Mouse (Mus musculus) adrenal gland, adult 8-10 months (tissue): ENCODE data around the gene Abcb5. TPM values are rescaled to one million over a fixed set of nuclear protein-coding genes. Genes with fewer than 3 reads are reported as not detected.

ENCODE experiments used
- DNase-seq: peaks from one replicate; pipeline ENCODE4 v3.0.0; 2022
- total RNA-seq, 4 experiments: library from RNA; stranded (reverse); gene quantifications; 2 replicates each; pipeline ENCODE4 v1.2.4; 2022

Abcb5 gene
- total RNA-seq, 4 experiments from 2014 or later: not detected

GRCm38 (mm10) chr12:118847861-118848495 is 118.2 kb downstream of the Abcb5 start:
- DNase-seq: no peak

- no peak for DNase-seq
Observed at GRCm38 (mm10) chr12:118847381-118847780, 118.8 kb downstream of the Abcb5 start.

- DNase-seq: no peak
Observed at GRCm38 (mm10) chr12:118846649-118847321, 119.4 kb downstream of the Abcb5 start.

GRCm38 (mm10) chr12:118846221-118846620 is 120.0 kb downstream of the Abcb5 start, which contains the start of gene Sp8:
Sp8 (plus strand) TSS chr12:118846329.
- DNase-seq: no peak

GRCm38 (mm10) chr12:118845351-118845750 is 120.9 kb downstream of the Abcb5 start:
- DNase-seq: no peak

GRCm38 (mm10) chr12:118844841-118845240 is 121.4 kb downstream of the Abcb5 start:
- DNase-seq: no peak

- no peak for DNase-seq
Observed at GRCm38 (mm10) chr12:118844111-118844510, 122.1 kb downstream of the Abcb5 start.

- no peak for DNase-seq
Observed at GRCm38 (mm10) chr12:118842671-118843411, 123.4 kb downstream of the Abcb5 start.

- DNase-seq: no peak
Observed at GRCm38 (mm10) chr12:118841971-118842550, 124.2 kb downstream of the Abcb5 start.

- no peak for DNase-seq
Observed at GRCm38 (mm10) chr12:118841381-118841922, 124.8 kb downstream of the Abcb5 start.

GRCm38 (mm10) chr12:118840861-118841260 is 125.4 kb downstream of the Abcb5 start:
- DNase-seq: no peak

GRCm38 (mm10) chr12:118840301-118840700 is 125.9 kb downstream of the Abcb5 start:
- no peak for DNase-seq

- no peak for DNase-seq
Observed at GRCm38 (mm10) chr12:118839398-118839797, 126.8 kb downstream of the Abcb5 start.

- DNase-seq: no peak
Observed at GRCm38 (mm10) chr12:118838260-118838659, 128.0 kb downstream of the Abcb5 start.

GRCm38 (mm10) chr12:118837361-118837760 is 128.9 kb downstream of the Abcb5 start:
- DNase-seq: no peak

- no peak for DNase-seq
Observed at GRCm38 (mm10) chr12:118836411-118837341, 129.5 kb downstream of the Abcb5 start.

GRCm38 (mm10) chr12:118829881-118830280 is 136.3 kb downstream of the Abcb5 start:
- DNase-seq: no peak
